Comparison of ENCODE assay signal across 8 mouse cellular contexts in the genomic region with DNA sequence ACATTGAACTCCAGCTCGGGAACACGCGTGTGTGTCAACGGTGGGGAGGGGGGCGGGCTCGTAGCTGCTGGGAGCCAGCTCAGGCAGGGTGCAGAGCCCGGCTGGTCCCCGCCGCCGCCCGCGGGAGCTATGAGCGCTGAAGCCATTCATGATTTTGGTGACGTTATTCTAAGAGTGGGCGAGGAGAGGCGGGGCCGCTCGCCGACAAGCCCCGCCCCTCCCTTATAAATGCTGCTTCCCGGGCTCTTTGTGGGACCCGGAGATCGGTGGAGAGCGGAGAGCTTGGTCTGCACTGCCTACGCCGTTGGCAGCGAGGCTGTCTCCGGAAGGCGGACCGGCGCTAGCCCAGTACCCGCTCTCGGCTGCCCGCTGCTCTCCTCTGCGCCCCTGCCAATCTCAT. TPM values are rescaled to one million over a fixed set of nuclear protein-coding genes. Genes with fewer than 3 reads are reported as not detected.
DNase-seq lines count a peak whose midpoint lies in the region; ATAC-seq and TF ChIP-seq lines count a peak whose summit lies in the region.

A gene (plus strand): TSS at position 253 of the 400 bp plus-strand sequence.

- H3K4me2 ChIP-seq in forebrain, embryonic 13.5 days = peak within 1 kb of the TSS; percentile 83
- H3K4me2 ChIP-seq in heart, postnatal 0 days (ENCODE audit: low read depth, low read length) = peak within 1 kb of the TSS; percentile 90
- peak within 1 kb of the TSS; percentile 75 for H3K4me2 ChIP-seq in liver, embryonic 15.5 days
- peak within 1 kb of the TSS; percentile 56 for H3K4me2 ChIP-seq in neural tube, embryonic 11.5 days (ENCODE audit: low read depth)
- H3K4me2 ChIP-seq in stomach, embryonic 16.5 days (ENCODE audit: low read depth, low read length) = peak within 1 kb of the TSS; percentile 98

- peaks cover 45% of the 10 kb centered on the region for H3K4me1 ChIP-seq in forebrain, embryonic 13.5 days
- peaks cover 21% of the 10 kb centered on the region for H3K4me1 ChIP-seq in heart, postnatal 0 days (ENCODE audit: control insufficient read depth, insufficient read depth)
- peaks cover 14% of the 10 kb centered on the region for H3K4me1 ChIP-seq in liver, embryonic 15.5 days (replicated peaks)
- peaks cover 15% of the 10 kb centered on the region; the same call in 1 of the 2 replicates for H3K4me1 ChIP-seq in neural tube, embryonic 11.5 days (ENCODE audit: control insufficient read depth, insufficient read depth, low read length)
- peaks cover 21% of the 10 kb centered on the region for H3K4me1 ChIP-seq in stomach, embryonic 16.5 days (ENCODE audit: control insufficient read depth, insufficient read depth, low read length)

- WGBS in forebrain, embryonic 13.5 days = under 1% methylated on average over 35 of the region's 35 CpGs
- WGBS in heart, postnatal 0 days = under 1% methylated on average over 35 of the region's 35 CpGs
- under 1% methylated on average over 35 of the region's 35 CpGs for WGBS in liver, embryonic 15.5 days (ENCODE audit: insufficient replicate concordance)
- 0% methylated on average over 35 of the region's 35 CpGs for WGBS in neural tube, embryonic 11.5 days
- WGBS in stomach, embryonic 16.5 days = 0% methylated on average over 35 of the region's 35 CpGs

- peak; percentile 98 for DNase-seq in CD4-positive helper T cell, adult 2 months (ENCODE audit: low read depth, low spot score)
- DNase-seq in c-Kit-positive CD71-negative TER-119-negative erythroid progenitor cells, embryonic 14.5 days (ENCODE audit: low read depth) = peak; percentile 88
- DNase-seq in heart, postnatal 0 days (ENCODE audit: low spot score) = peak; percentile 95
- DNase-seq in kidney, postnatal 4 days = peak; percentile 94 to 96
- DNase-seq in neural tube, embryonic 11.5 days (ENCODE audit: low spot score) = peak; percentile 92

- ATAC-seq in forebrain, embryonic 13.5 days = peak; percentile 96
- peak; percentile 87 for ATAC-seq in heart, postnatal 0 days (ENCODE audit: insufficient read depth, low read depth)
- peak; percentile 72 for ATAC-seq in liver, embryonic 15.5 days (ENCODE audit: insufficient read depth)
- peak; percentile 93 for ATAC-seq in neural tube, embryonic 11.5 days (ENCODE audit: insufficient read depth, low FRiP score, low TSS enrichment)
- ATAC-seq in stomach, embryonic 16.5 days (ENCODE audit: insufficient read depth, low FRiP score) = peak; percentile 89

- H3K4me3 ChIP-seq in forebrain, embryonic 13.5 days = peak within 1 kb of the TSS; percentile 72
- H3K4me3 ChIP-seq in heart, postnatal 0 days (ENCODE audit: low read depth, low read length) = peak within 1 kb of the TSS; percentile 82
- peak within 1 kb of the TSS; percentile 56 for H3K4me3 ChIP-seq in liver, embryonic 15.5 days (replicated peaks)
- peak within 1 kb of the TSS; percentile 66 for H3K4me3 ChIP-seq in neural tube, embryonic 11.5 days (ENCODE audit: low read depth, low read length)
- peak within 1 kb of the TSS; percentile 85 for H3K4me3 ChIP-seq in stomach, embryonic 16.5 days (replicated peaks; ENCODE audit: low read length)

- H3K27me3 ChIP-seq in forebrain, embryonic 13.5 days = no peaks in the 10 kb centered on the region
- H3K27me3 ChIP-seq in heart, postnatal 0 days (ENCODE audit: control insufficient read depth, insufficient read depth, low read length) = no peaks in the 10 kb centered on the region
- peaks cover 56% of the 10 kb centered on the region for H3K27me3 ChIP-seq in liver, embryonic 15.5 days
- no peaks in the 10 kb centered on the region for H3K27me3 ChIP-seq in neural tube, embryonic 11.5 days (ENCODE audit: control insufficient read depth, insufficient read depth, low read length)
- peaks cover 4% of the 10 kb centered on the region; the same call in 1 of the 2 replicates for H3K27me3 ChIP-seq in stomach, embryonic 16.5 days (ENCODE audit: control insufficient read depth, insufficient read depth, low read length)

- H3K36me3 ChIP-seq in forebrain, embryonic 13.5 days (ENCODE audit: poor library complexity, severe bottlenecking) = peaks cover 19% of the 10 kb centered on the region
- peaks cover 21% of the 10 kb centered on the region for H3K36me3 ChIP-seq in heart, postnatal 0 days (replicated peaks; ENCODE audit: control insufficient read depth, insufficient read depth, low read length)
- H3K36me3 ChIP-seq in liver, embryonic 15.5 days (replicated peaks) = no peaks in the 10 kb centered on the region
- H3K36me3 ChIP-seq in neural tube, embryonic 11.5 days (ENCODE audit: control insufficient read depth, insufficient read depth, low read length) = no peaks in the 10 kb centered on the region
- H3K36me3 ChIP-seq in stomach, embryonic 16.5 days (ENCODE audit: control insufficient read depth, insufficient read depth, low read length) = no peaks in the 10 kb centered on the region

- peak within 1 kb of the TSS; percentile 94 for H3K9ac ChIP-seq in forebrain, embryonic 13.5 days
- peak within 1 kb of the TSS; percentile 97 for H3K9ac ChIP-seq in heart, postnatal 0 days (replicated peaks; ENCODE audit: low read depth, low read length)
- H3K9ac ChIP-seq in liver, embryonic 15.5 days = peak within 1 kb of the TSS; percentile 42
- peak within 1 kb of the TSS; percentile 79 for H3K9ac ChIP-seq in neural tube, embryonic 11.5 days (ENCODE audit: low read length)
- peak within 1 kb of the TSS; percentile 83 for H3K9ac ChIP-seq in stomach, embryonic 16.5 days (ENCODE audit: low read length)

- H3K9me3 ChIP-seq in forebrain, embryonic 13.5 days (replicated peaks) = no peaks in the 10 kb centered on the region
- no peaks in the 10 kb centered on the region for H3K9me3 ChIP-seq in heart, postnatal 0 days (replicated peaks; ENCODE audit: control insufficient read depth, low read length)
- H3K9me3 ChIP-seq in liver, embryonic 15.5 days (replicated peaks) = no peaks in the 10 kb centered on the region
- no peaks in the 10 kb centered on the region for H3K9me3 ChIP-seq in neural tube, embryonic 11.5 days (ENCODE audit: control insufficient read depth, low read length)
- no peaks in the 10 kb centered on the region for H3K9me3 ChIP-seq in stomach, embryonic 16.5 days (replicated peaks; ENCODE audit: control insufficient read depth, low read length)

- peak; percentile 82 for TF ChIP-seq EP300 in heart, postnatal 0 days (IDR thresholded peaks at IDR 0.05; ENCODE audit: low read depth)

- TF ChIP-seq CTCF in heart, postnatal 0 days (IDR thresholded peaks at IDR 0.05; ENCODE audit: low read depth) = no peak

- H3K27ac ChIP-seq in forebrain, embryonic 13.5 days = peak within 1 kb of the TSS; percentile 90
- peak within 1 kb of the TSS; percentile 96 for H3K27ac ChIP-seq in heart, postnatal 0 days (ENCODE audit: low read depth)
- H3K27ac ChIP-seq in liver, embryonic 15.5 days (replicated peaks) = peak within 1 kb of the TSS; percentile 55; the same call in 1 of the 2 replicates
- peak within 1 kb of the TSS; percentile 82 for H3K27ac ChIP-seq in neural tube, embryonic 11.5 days (ENCODE audit: low read depth, low read length)
- peak within 1 kb of the TSS; percentile 90 for H3K27ac ChIP-seq in stomach, embryonic 16.5 days (ENCODE audit: low read length)

RNA-seq across cellular contexts. Expression of the gene that starts here (rescaled TPM):
- 5.3 and 5.6 TPM in 2 replicates for polyA plus RNA-seq in forebrain, embryonic 13.5 days (2015; fragmentation: Nextera tagmentation; extraction: Ambion mirVana)
- total RNA-seq in heart, postnatal 0 days (2014; rRNA removed; ENCODE audit: low replicate concordance) = 453 and 478 TPM in 2 replicates
- 28.5 and 31.1 TPM in 2 replicates for polyA plus RNA-seq in heart, postnatal 0 days (2015; fragmentation: Nextera tagmentation; extraction: Ambion mirVana)
- 0.58 and 0.70 TPM in 2 replicates for polyA plus RNA-seq in liver, embryonic 15.5 days (2015; fragmentation: Nextera tagmentation; extraction: Ambion mirVana)
- 5.3 TPM in 2 replicates for polyA plus RNA-seq in neural tube, embryonic 11.5 days (2014; fragmentation: Nextera tagmentation; extraction: Ambion mirVana)
- 3.9 and 4.2 TPM in 2 replicates for polyA plus RNA-seq in stomach, embryonic 16.5 days (2015; fragmentation: Nextera tagmentation; extraction: Ambion mirVana)

Comparison
In these comparisons a context has a peak if more than half of its experiments do, and no peak if none do; other contexts are left out.
1. Peak in every context shown above with its lines: DNase-seq, ATAC-seq, H3K4me3 ChIP-seq and H3K27ac ChIP-seq.
2. Peak in ATAC-seq, H3K4me3 ChIP-seq, H3K27ac ChIP-seq, H3K9ac ChIP-seq and H3K4me2 ChIP-seq in liver, embryonic 15.5 days; RNA of the gene not detected or under 1 TPM.
3. H3K9ac ChIP-seq: peak in every context shown above with its lines; median percentile 97 in heart, postnatal 0 days; 94 in forebrain, embryonic 13.5 days; 83 in stomach, embryonic 16.5 days; 79 in neural tube, embryonic 11.5 days; 42 in liver, embryonic 15.5 days.